Mouse (Mus musculus): ENCODE measurements around the gene Ankar. TPM values are rescaled to one million over a fixed set of nuclear protein-coding genes. Genes with fewer than 3 reads are reported as not detected.

The Ankar gene
- total RNA-seq, 4 experiments from 2014 or later: not detected

Other genes with a start within 250 kb of the Ankar start
- 1 to 10 TPM in 1 of 4 experiments, under 1 TPM in 3; 0.35 to 1.0 (median 0.79) TPM for gene March4, start 163.6 kb downstream of the Ankar start, total RNA-seq (2022)
- 10 to 100 TPM; 59.2 to 75.5 (median 64.6) TPM for gene Smarcal1, start 117.3 kb downstream of the Ankar start, total RNA-seq (2022)
- 1,000 to 10,000 TPM; 1,024 to 1,164 (median 1,094) TPM for gene Rpl37a, start 10.7 kb upstream of the Ankar start, total RNA-seq (2022)
- 1 to 10 TPM; 2.4 to 4.0 (median 2.6) TPM for gene Igfbp2, start 123.9 kb upstream of the Ankar start, total RNA-seq (2022)
- 100 to 1,000 TPM in 3 of 4 experiments, 10 to 100 TPM in 1; 99.0 to 265 (median 164) TPM for gene Igfbp5, start 174.3 kb upstream of the Ankar start, total RNA-seq (2022)

Measured in adrenal gland, adult 8-10 months (tissue).